Mouse (Mus musculus): ENCODE data around the gene Zfp710. TPM values are rescaled to one million over a fixed set of nuclear protein-coding genes. Genes with fewer than 3 reads are reported as not detected.

The Zfp710 gene
- polyA plus RNA-seq, 1 experiment = 0.20 TPM

DNA sequence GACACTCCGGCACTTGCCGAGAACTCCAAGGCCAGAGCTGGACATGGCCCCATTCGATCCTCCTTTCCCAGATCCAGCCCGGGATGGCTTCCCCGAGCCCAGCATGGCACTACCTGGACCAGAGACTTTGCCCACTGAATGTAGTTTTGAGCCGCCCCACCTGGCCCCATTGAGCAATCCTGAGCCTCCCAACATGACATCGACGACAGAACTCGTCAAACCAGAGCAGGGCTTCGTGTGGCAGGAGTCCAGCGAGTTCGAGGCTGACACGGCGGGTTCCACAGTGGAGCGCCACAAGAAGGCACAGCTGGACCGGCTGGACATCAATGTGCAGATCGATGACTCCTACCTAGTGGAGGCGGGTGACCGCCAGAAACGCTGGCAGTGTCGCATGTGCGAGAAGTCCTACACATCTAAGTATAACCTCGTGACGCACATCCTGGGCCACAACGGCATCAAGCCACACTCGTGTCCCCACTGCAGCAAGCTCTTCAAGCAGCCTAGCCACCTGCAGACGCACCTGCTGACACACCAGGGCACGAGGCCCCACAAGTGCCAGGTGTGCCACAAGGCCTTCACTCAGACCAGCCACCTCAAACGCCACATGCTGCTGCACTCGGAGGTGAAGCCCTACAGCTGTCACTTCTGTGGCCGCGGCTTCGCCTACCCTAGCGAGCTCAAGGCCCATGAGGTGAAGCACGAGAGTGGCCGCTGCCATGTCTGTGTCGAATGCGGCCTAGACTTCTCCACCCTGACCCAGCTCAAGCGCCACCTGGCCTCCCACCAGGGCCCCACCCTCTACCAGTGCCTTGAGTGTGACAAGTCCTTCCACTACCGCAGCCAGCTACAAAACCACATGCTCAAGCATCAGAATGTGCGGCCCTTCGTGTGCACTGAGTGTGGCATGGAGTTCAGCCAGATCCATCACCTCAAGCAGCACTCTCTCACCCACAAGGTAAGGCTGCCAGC lies 57.3 kb downstream of the Zfp710 start:
- H3K27me3 ChIP-seq (ENCODE audit: control insufficient read depth) = no peaks in the 10 kb centered on the region
- TF ChIP-seq GATA1 (IDR thresholded peaks at IDR 0.05; ENCODE audit: low read length) = no peak
- no peak overlapping the region for H3K4me3 ChIP-seq (replicated peaks)
- peaks cover 16% of the 10 kb centered on the region for H3K4me1 ChIP-seq (ENCODE audit: control insufficient read depth)
- no peaks in the 10 kb centered on the region for H3K9me3 ChIP-seq (ENCODE audit: control insufficient read depth, low read length)
- peaks cover 21% of the 10 kb centered on the region for H3K36me3 ChIP-seq (ENCODE audit: control insufficient read depth)

DNA sequence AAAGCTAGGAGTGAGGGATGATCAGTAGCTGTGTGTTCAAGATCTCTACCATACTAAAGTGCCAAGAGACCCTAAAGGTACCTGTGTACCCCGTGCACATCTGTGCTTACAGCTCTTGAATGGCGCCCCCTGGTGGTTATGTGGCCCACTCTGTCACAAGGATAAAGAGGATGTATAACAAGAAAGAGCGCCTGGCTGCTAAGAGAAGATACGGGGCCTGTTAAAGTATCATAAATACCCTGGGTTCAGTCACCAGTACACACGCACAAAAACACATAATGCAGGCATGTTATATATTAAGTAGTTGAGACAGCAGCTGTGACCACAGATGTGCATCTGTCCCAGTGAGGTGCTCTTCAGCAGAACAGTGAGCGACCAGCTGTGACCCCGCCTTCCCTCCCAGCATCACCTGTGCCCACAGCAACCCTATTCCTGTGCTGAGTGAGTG lies 59.9 kb downstream of the Zfp710 start:
- peaks cover 21% of the 10 kb centered on the region for H3K36me3 ChIP-seq (ENCODE audit: control insufficient read depth)
- no peaks in the 10 kb centered on the region for H3K4me1 ChIP-seq (ENCODE audit: control insufficient read depth)
- no peaks in the 10 kb centered on the region for H3K27me3 ChIP-seq (ENCODE audit: control insufficient read depth)
- no peaks in the 10 kb centered on the region for H3K9me3 ChIP-seq (ENCODE audit: control insufficient read depth, low read length)
- TF ChIP-seq TAL1 (IDR thresholded peaks at IDR 0.05; ENCODE audit: low read length) = no peak; the same call in 2 of the 3 replicates
- TF ChIP-seq GATA1 (IDR thresholded peaks at IDR 0.05; ENCODE audit: low read length) = no peak
- no peak overlapping the region for H3K4me3 ChIP-seq (replicated peaks)

DNA sequence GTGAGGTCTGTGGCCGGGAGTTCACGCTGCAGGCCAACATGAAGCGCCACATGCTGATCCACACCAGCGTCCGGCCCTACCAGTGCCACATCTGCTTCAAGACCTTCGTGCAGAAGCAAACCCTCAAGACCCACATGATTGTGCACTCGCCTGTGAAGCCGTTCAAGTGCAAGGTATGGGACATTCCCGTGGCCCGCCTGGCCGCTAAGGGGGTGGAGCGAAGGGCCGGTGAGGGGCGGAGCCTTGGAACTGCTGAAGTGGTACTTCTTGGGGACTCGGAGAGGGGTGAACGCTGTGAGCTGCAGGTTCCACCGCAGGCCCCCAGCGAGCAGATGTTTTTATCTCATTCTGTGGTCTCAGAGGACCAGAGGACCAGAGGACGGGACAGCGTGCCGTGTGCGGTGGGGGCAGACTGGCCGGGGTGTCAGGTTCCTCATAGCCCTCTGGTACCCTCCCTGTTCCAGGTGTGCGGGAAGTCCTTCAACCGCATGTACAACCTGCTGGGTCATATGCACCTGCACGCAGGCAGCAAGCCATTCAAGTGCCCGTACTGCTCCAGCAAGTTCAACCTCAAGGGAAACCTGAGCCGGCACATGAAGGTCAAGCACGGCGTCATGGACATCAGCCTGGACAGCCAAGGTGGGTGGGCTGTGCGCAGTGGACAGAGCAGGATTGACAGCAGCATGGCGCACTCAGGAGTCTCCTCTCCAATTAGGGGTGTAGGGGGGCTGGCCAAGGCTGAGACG lies 61.5 kb downstream of the Zfp710 start:
- Histone ChIP-seq H3K4me1 (ENCODE audit: control insufficient read depth) (no peaks in the 10 kb centered on the region), H3K4me3 (replicated peaks) (no peak overlapping the region), H3K27me3 (ENCODE audit: control insufficient read depth) (no peaks in the 10 kb centered on the region), H3K9me3 (ENCODE audit: control insufficient read depth, low read length) (no peaks in the 10 kb centered on the region), H3K36me3 (ENCODE audit: control insufficient read depth) (peaks cover 33% of the 10 kb centered on the region)
- TF ChIP-seq GATA1 (IDR thresholded peaks at IDR 0.05; ENCODE audit: low read length) = no peak
- TF ChIP-seq TAL1 (IDR thresholded peaks at IDR 0.05; ENCODE audit: low read length) = no peak

DNA sequence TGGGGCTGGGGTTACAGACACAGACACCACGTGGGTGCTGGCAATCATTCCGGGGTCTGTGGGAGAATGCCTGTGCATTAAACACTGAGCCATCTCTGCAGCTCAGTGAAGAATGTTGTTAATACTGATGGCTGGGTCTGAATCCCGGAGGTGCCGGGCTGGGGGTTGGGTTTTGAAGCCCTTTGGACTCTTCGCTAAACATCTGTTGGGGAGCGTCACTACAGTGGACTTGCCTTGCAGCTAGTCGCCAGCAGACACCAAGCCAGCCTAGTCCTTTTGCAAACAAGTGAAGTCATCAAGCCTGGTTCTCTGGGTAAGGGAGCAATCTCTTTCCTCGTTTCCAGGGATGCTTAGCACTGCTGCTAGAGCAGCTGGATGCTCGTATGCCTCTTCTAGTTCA lies 63.6 kb downstream of the Zfp710 start:
- no peaks in the 10 kb centered on the region for H3K4me1 ChIP-seq (ENCODE audit: control insufficient read depth)
- TF ChIP-seq TAL1 (IDR thresholded peaks at IDR 0.05; ENCODE audit: low read length) (no peak), GATA1 (IDR thresholded peaks at IDR 0.05; ENCODE audit: low read length) (no peak)
- H3K9me3 ChIP-seq (ENCODE audit: control insufficient read depth, low read length) = no peaks in the 10 kb centered on the region
- H3K4me3 ChIP-seq (replicated peaks) = no peak overlapping the region
- H3K36me3 ChIP-seq (ENCODE audit: control insufficient read depth) = peaks cover 34% of the 10 kb centered on the region
- no peaks in the 10 kb centered on the region for H3K27me3 ChIP-seq (ENCODE audit: control insufficient read depth)

DNA sequence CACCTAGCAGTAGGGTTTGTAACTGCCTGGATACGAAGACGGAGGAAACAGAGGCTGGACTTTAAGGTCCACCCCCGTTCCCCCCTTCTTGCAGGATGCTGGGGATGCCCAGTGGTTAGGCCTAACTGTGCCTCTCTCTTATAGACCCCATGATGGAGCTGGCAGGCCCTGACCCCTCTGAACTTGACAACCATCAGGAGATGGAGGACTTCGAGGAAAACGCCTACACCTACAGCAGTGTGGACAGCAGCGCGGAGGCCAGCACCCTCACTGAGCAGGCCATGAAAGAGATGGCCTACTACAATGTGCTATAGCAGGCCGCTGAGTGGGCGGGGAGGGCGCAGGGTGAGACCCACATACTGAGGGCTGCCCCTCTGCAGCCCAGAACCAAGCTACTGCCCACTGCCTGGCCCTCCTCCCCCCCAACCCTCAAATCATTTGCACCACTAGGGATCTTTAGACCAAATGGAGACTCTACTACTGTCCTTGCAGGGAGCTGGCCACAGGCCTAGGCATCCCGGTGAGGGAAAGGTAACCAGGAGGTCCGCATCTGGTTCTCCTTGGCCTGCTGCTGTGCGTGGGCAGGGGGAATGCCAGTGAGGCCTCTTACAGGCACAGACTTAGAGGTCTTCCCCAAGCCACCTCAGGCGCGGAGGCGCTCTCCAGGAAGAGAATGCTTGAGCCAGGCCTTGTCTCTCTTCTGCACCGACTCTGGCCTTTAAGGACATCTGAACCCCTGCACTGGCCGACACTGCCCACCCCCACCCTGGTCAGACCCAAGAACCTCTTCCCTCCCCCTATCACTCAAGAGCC lies 65.8 kb downstream of the Zfp710 start:
- Histone ChIP-seq H3K9me3 (ENCODE audit: control insufficient read depth, low read length) (no peaks in the 10 kb centered on the region), H3K4me3 (replicated peaks) (no peak overlapping the region), H3K27me3 (ENCODE audit: control insufficient read depth) (no peaks in the 10 kb centered on the region), H3K4me1 (ENCODE audit: control insufficient read depth) (no peaks in the 10 kb centered on the region), H3K36me3 (ENCODE audit: control insufficient read depth) (peaks cover 50% of the 10 kb centered on the region)
- TF ChIP-seq GATA1 (IDR thresholded peaks at IDR 0.05; ENCODE audit: low read length) (no peak), TAL1 (IDR thresholded peaks at IDR 0.05; ENCODE audit: low read length) (no peak)

DNA sequence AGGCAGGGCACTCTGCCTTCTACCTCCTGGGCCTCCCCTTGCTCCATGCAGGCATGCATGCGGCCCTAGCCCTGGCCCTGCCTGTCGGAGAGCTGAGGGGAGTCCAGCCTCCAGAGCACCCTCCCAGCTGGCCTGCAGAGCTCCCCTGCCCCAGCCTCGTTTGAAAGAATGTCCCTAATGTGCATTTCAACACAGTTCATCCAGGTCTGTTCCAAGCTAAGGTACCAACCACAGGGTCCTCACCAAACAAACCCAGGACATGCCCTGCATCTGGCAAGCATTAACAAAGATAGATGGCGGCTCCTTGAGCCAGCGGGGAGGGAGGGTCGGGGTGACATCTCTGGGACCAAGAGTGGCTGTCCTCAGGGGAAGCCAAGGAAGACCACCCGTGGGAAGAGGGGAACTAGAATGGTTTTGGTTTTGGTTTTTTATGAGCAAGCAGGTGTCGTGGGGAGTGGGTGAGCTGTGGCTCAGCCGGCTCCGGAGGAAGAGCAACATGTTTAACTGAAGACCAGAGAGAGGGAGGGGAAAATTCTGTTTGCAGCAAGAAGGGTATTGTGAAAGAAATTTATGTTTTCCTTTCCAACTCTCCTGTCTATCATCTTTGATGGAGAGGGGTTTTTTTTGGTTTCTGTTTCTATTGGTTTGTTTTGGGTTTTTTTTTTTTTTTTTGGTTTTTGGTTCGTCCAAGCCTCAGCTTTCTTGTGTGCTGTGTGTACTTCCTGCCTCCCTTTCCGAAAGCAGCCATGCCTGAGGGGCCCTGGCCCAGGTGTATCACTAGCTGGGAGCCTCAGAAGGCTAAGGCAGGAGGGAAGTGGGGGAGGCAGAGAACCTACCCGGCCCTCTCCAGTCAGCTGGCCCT lies 66.6 kb downstream of the Zfp710 start:
- H3K4me3 ChIP-seq (replicated peaks) = no peak overlapping the region
- H3K4me1 ChIP-seq (ENCODE audit: control insufficient read depth) = no peaks in the 10 kb centered on the region
- peaks cover 52% of the 10 kb centered on the region for H3K36me3 ChIP-seq (ENCODE audit: control insufficient read depth)
- H3K9me3 ChIP-seq (ENCODE audit: control insufficient read depth, low read length) = no peaks in the 10 kb centered on the region
- TF ChIP-seq TAL1 (IDR thresholded peaks at IDR 0.05; ENCODE audit: low read length) (no peak), GATA1 (IDR thresholded peaks at IDR 0.05; ENCODE audit: low read length) (no peak)
- H3K27me3 ChIP-seq (ENCODE audit: control insufficient read depth) = no peaks in the 10 kb centered on the region

DNA sequence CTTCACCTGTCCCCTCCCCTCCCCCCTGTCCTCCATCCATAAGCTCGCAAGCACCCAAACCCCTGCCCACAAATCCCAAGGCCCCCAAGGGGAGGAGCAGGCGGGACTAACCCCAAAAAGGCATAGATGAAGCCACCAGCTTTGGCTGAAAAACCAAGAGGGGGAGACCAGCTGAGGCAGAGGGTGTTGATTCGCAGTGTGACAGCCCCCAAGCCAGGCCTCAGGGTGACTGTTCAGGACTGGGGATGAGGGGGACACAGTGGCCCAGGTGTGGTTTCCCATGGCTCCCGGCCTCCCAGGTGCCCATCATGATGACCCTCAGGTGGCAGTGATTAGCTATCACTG lies 67.2 kb downstream of the Zfp710 start:
- peaks cover 54% of the 10 kb centered on the region for H3K36me3 ChIP-seq (ENCODE audit: control insufficient read depth)
- TF ChIP-seq GATA1 (IDR thresholded peaks at IDR 0.05; ENCODE audit: low read length) = no peak
- H3K4me1 ChIP-seq (ENCODE audit: control insufficient read depth) = no peaks in the 10 kb centered on the region
- no peaks in the 10 kb centered on the region for H3K27me3 ChIP-seq (ENCODE audit: control insufficient read depth)
- H3K4me3 ChIP-seq (replicated peaks) = no peak overlapping the region
- H3K9me3 ChIP-seq (ENCODE audit: control insufficient read depth, low read length) = no peaks in the 10 kb centered on the region

DNA sequence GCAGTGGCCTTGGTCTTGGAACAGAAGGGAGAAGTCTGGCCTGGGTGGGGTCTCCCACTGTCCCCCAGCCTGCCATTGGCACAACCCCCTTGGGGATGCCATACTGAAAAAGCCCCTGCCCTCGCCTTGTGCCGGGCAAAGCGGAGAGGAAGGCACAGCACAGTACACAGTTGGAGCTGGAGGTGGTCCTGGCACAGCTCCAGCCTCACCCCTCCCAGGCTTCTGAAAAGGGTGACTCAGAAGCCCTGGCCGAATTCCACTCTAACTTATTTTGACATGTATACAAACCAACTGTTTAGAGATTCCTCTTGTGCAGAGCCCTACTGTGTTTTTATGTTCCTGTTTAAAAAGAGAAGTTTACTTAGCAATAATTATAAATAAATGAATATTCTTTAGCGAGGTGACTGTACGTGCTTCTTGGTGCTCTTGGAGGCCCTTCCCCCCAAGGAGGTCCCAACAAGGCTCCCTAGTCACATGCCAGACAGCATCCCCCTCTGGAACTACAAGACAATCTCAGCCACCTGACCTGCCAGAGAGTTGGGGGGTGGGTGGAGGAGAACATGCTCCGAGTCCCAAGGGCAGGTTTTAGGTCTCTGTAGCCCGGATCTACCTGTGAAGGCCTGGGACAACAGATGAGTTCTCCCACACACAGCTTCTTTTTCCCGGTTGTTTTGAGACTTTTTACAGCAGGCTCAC lies 67.9 kb downstream of the Zfp710 start:
- H3K36me3 ChIP-seq (ENCODE audit: control insufficient read depth) = peaks cover 55% of the 10 kb centered on the region
- no peaks in the 10 kb centered on the region for H3K27me3 ChIP-seq (ENCODE audit: control insufficient read depth)
- H3K4me1 ChIP-seq (ENCODE audit: control insufficient read depth) = no peaks in the 10 kb centered on the region
- TF ChIP-seq GATA1 (IDR thresholded peaks at IDR 0.05; ENCODE audit: low read length) (no peak), TAL1 (IDR thresholded peaks at IDR 0.05; ENCODE audit: low read length) (no peak)
- no peak overlapping the region for H3K4me3 ChIP-seq (replicated peaks)
- H3K9me3 ChIP-seq (ENCODE audit: control insufficient read depth, low read length) = no peaks in the 10 kb centered on the region
